Mouse (Mus musculus) leukemia stem cell, adult 10-12 weeks (primary cell): ENCODE results near the gene Nkg7. TPM values are rescaled to one million over a fixed set of nuclear protein-coding genes. Genes with fewer than 3 reads are reported as not detected.

Experiments used
- polyA plus RNA-seq: library from polyadenylated mRNA; stranded (reverse); fragments of >175 nt; gene quantifications from 2 replicates; pipeline ENCODE4 v1.2.3, GENCODE M21; 2012; ENCODE audit warnings: low replicate concordance

The Nkg7 gene
- polyA plus RNA-seq = 1.1 and 1.3 TPM in 2 replicates

GRCm38 (mm10) chr7:43436341-43437255 lies at the start of gene Nkg7:
Gene Nkg7, plus strand, starts transcription at chr7:43437073.

GRCm38 (mm10) chr7:43408131-43408553 lies 28.7 kb upstream of the Nkg7 start, which contains the start of gene Siglecg:
Gene Siglecg, plus strand, starts transcription at chr7:43408204.

GRCm38 (mm10) chr7:43427406-43427805 lies 9.5 kb upstream of the Nkg7 start, which contains the start of gene Lim2:
Gene Lim2, plus strand, starts transcription at chr7:43427670.

GRCm38 (mm10) chr7:43440482-43440881 lies 3.6 kb downstream of the Nkg7 start, which contains the start of gene Cldnd2:
Gene Cldnd2, plus strand, starts transcription at chr7:43440782.

GRCm38 (mm10) chr7:43443917-43444293 lies 7.0 kb downstream of the Nkg7 start, which contains the start of the genes Etfb and Gm45233:
Gene Etfb, plus strand, starts transcription at chr7:43444083.
Gene Gm45233, plus strand, starts transcription at chr7:43444128.

GRCm38 (mm10) chr7:43462851-43463250 lies 26.0 kb downstream of the Nkg7 start, which contains the start of gene Vsig10l:
Gene Vsig10l, plus strand, starts transcription at chr7:43463151.

Other genes with a start within 250 kb of the Nkg7 start
- 2.4 TPM in 1 of 2 replicates, not detected in the other for gene Zfp715, start 123.8 kb upstream of the Nkg7 start, polyA plus RNA-seq
- gene Siglecf, start 85.7 kb upstream of the Nkg7 start, polyA plus RNA-seq = 0.26 TPM in 1 of 2 replicates, not detected in the other
- 17.6 and 29.5 TPM in 2 replicates for gene Siglecg, start 28.9 kb upstream of the Nkg7 start, polyA plus RNA-seq
- 0.18 TPM in 1 of 2 replicates, not detected in the other for gene Lim2, start 9.4 kb upstream of the Nkg7 start, polyA plus RNA-seq
- gene Cldnd2, start 3.7 kb downstream of the Nkg7 start, polyA plus RNA-seq = not detected in 2 replicates
- 23.9 and 71.5 TPM in 2 replicates for gene Etfb, start 7.0 kb downstream of the Nkg7 start, polyA plus RNA-seq
- not detected in 2 replicates for gene Gm45233, start 7.1 kb downstream of the Nkg7 start, polyA plus RNA-seq
- gene Vsig10l, start 26.1 kb downstream of the Nkg7 start, polyA plus RNA-seq = 2.8 and 6.4 TPM in 2 replicates
- 0.59 TPM in 1 of 2 replicates, not detected in the other for gene Iglon5, start 53.0 kb downstream of the Nkg7 start, polyA plus RNA-seq
- not detected in 2 replicates for gene 4931406B18Rik, start 68.9 kb downstream of the Nkg7 start, polyA plus RNA-seq
- 5.2 and 7.8 TPM in 2 replicates for gene Cd33, start 107.4 kb downstream of the Nkg7 start, polyA plus RNA-seq
- 0.30 and 0.33 TPM in 2 replicates for gene Zfp658, start 125.2 kb downstream of the Nkg7 start, polyA plus RNA-seq
- 0.50 TPM in 1 of 2 replicates, not detected in the other for gene Zfp719, start 142.5 kb downstream of the Nkg7 start, polyA plus RNA-seq
- not detected in 2 replicates for gene Zfp819, start 170.1 kb downstream of the Nkg7 start, polyA plus RNA-seq
- not detected in 2 replicates for gene Ceacam18, start 197.6 kb downstream of the Nkg7 start, polyA plus RNA-seq
- gene Siglece, start 223.1 kb downstream of the Nkg7 start, polyA plus RNA-seq = 1.5 and 1.6 TPM in 2 replicates
- gene Ctu1, start 234.9 kb downstream of the Nkg7 start, polyA plus RNA-seq = 11.7 and 15.4 TPM in 2 replicates